Mouse (Mus musculus) kidney, embryonic 15.5 days (tissue): ENCODE measurements at regions not wholly inside any gene's neighbourhood (a gene's known extent, or its start where the extent isn't known, plus 50 kb on each side); places are given as distances from the start of the nearest gene placed in this dataset.
"Not testable (repeated sequence)": the region's sequence is repeated elsewhere in the genome, so short reads cannot be mapped to it uniquely, and the experiment has no call there.

Source experiments
- ATAC-seq: fragments of 200-750 bp; cut with Nextera tagmentation; replicated peaks from 2 replicates; pipeline ENCODE4 v1.8.0; 2017; ENCODE audit warnings: moderate TSS enrichment; ENCODE audit not compliant: low FRiP score
- H3K27ac ChIP-seq: fragments of 300-500 bp; sonication (generic); 2 replicates; pipeline ENCODE4 v1.5.1; 2015; ENCODE audit warnings: mild to moderate bottlenecking, inconsistent platforms
- H3K27me3 ChIP-seq: fragments of 300-500 bp; sonication (generic); 2 replicates; pipeline ENCODE4 v1.6.1; 2015; ENCODE audit warnings: inconsistent platforms
- H3K36me3 ChIP-seq: fragments of 300-500 bp; sonication (generic); 2 replicates; pipeline ENCODE4 v1.6.1; 2015; ENCODE audit warnings: inconsistent platforms
- H3K4me1 ChIP-seq: fragments of 300-500 bp; sonication (generic); 2 replicates; pipeline ENCODE4 v1.6.1; 2015; ENCODE audit warnings: inconsistent platforms
- H3K4me2 ChIP-seq: fragments of 300-500 bp; sonication (generic); 2 replicates; pipeline ENCODE4 v1.6.1; 2015; ENCODE audit warnings: moderate library complexity, mild to moderate bottlenecking, inconsistent platforms
- H3K4me3 ChIP-seq: fragments of 300-500 bp; sonication (generic); replicated peaks from 2 replicates; pipeline ENCODE4 v1.5.1; 2015; ENCODE audit warnings: mild to moderate bottlenecking, inconsistent platforms
- H3K9ac ChIP-seq: fragments of 300-500 bp; sonication (generic); 2 replicates; pipeline ENCODE4 v1.6.1; 2015; ENCODE audit warnings: mild to moderate bottlenecking, inconsistent platforms
- H3K9me3 ChIP-seq: fragments of 300-500 bp; sonication (generic); replicated peaks from 2 replicates; pipeline ENCODE4 v1.6.1; 2016; ENCODE audit warnings: inconsistent platforms
- WGBS: fragments of 180-500 bp; shearing (Covaris S2); methylation state at CpG from one replicate; pipeline ENCODE4 v1.1.7; 2015; ENCODE audit warnings: mixed read lengths; 5-methylcytosine and 5-hydroxymethylcytosine counted together

- H3K4me3 ChIP-seq = no peak overlapping the region
- no peaks in the 10 kb centered on the region for H3K9me3 ChIP-seq
- WGBS = 77% methylated on average over 5 of the region's 5 CpGs
- no peaks in the 10 kb centered on the region for H3K4me1 ChIP-seq
- ATAC-seq = no peak
- H3K27me3 ChIP-seq = no peaks in the 10 kb centered on the region
- no peaks in the 10 kb centered on the region for H3K36me3 ChIP-seq
- H3K9ac ChIP-seq = no peak overlapping the region
- H3K4me2 ChIP-seq = no peak overlapping the region
- no peak overlapping the region for H3K27ac ChIP-seq
Observed at GRCm38 (mm10) chr1:47278321-47279020, 385.8 kb upstream of the Slc39a10 start.

- H3K27me3 ChIP-seq = no peaks in the 10 kb centered on the region
- 38% methylated on average over 2 of the region's 2 CpGs for WGBS
- H3K9ac ChIP-seq = no peak overlapping the region
- no peak for ATAC-seq
- no peak overlapping the region for H3K4me3 ChIP-seq
- no peaks in the 10 kb centered on the region for H3K9me3 ChIP-seq
- H3K36me3 ChIP-seq = no peaks in the 10 kb centered on the region
- no peaks in the 10 kb centered on the region for H3K4me1 ChIP-seq
- no peak overlapping the region for H3K27ac ChIP-seq
- no peak overlapping the region for H3K4me2 ChIP-seq
Observed at GRCm38 (mm10) chr1:47277839-47278238, 385.2 kb upstream of the Slc39a10 start.

- H3K9ac ChIP-seq = no peak overlapping the region
- H3K4me1 ChIP-seq = no peaks in the 10 kb centered on the region
- H3K27ac ChIP-seq = no peak overlapping the region
- no peaks in the 10 kb centered on the region for H3K9me3 ChIP-seq
- ATAC-seq = no peak
- no peaks in the 10 kb centered on the region for H3K27me3 ChIP-seq
- H3K4me2 ChIP-seq = no peak overlapping the region
- no peaks in the 10 kb centered on the region for H3K36me3 ChIP-seq
- H3K4me3 ChIP-seq = no peak overlapping the region
Observed at GRCm38 (mm10) chr1:47272131-47272530, 379.5 kb upstream of the Slc39a10 start.

- no peaks in the 10 kb centered on the region for H3K36me3 ChIP-seq
- ATAC-seq = no peak
- WGBS = 55% methylated on average over 1 of the region's 1 CpGs
- H3K4me1 ChIP-seq = no peaks in the 10 kb centered on the region
- no peak overlapping the region for H3K9ac ChIP-seq
- no peak overlapping the region for H3K4me2 ChIP-seq
- no peaks in the 10 kb centered on the region for H3K27me3 ChIP-seq
- H3K27ac ChIP-seq = no peak overlapping the region
- no peak overlapping the region for H3K4me3 ChIP-seq
- no peaks in the 10 kb centered on the region for H3K9me3 ChIP-seq
Observed at GRCm38 (mm10) chr1:47263611-47264010, 371.0 kb upstream of the Slc39a10 start.

- Histone ChIP-seq H3K36me3 (no peaks in the 10 kb centered on the region), H3K9ac (no peak overlapping the region), H3K4me3 (no peak overlapping the region), H3K27me3 (no peaks in the 10 kb centered on the region), H3K4me1 (no peaks in the 10 kb centered on the region), H3K27ac (no peak overlapping the region), H3K9me3 (no peaks in the 10 kb centered on the region), H3K4me2 (no peak overlapping the region)
- ATAC-seq = no peak
- 76% methylated on average over 3 of the region's 3 CpGs for WGBS
Observed at GRCm38 (mm10) chr1:47261505-47262130, 369.0 kb upstream of the Slc39a10 start.

GRCm38 (mm10) chr1:47250706-47251105 is 358.1 kb upstream of the Slc39a10 start:
- not testable (repeated sequence) for ATAC-seq, H3K36me3 ChIP-seq, H3K4me3 ChIP-seq, H3K4me2 ChIP-seq, H3K27me3 ChIP-seq, H3K4me1 ChIP-seq, H3K9me3 ChIP-seq, H3K27ac ChIP-seq, H3K9ac ChIP-seq
- 87% methylated on average over 13 of the region's 13 CpGs for WGBS

GRCm38 (mm10) chr1:47217088-47217487 is 324.4 kb upstream of the Slc39a10 start:
- no peak overlapping the region for H3K4me2 ChIP-seq
- no peaks in the 10 kb centered on the region for H3K4me1 ChIP-seq
- WGBS = 71% methylated on average over 2 of the region's 2 CpGs
- no peak overlapping the region for H3K4me3 ChIP-seq
- no peak for ATAC-seq
- no peaks in the 10 kb centered on the region for H3K36me3 ChIP-seq
- H3K9me3 ChIP-seq = no peaks in the 10 kb centered on the region
- no peaks in the 10 kb centered on the region for H3K27me3 ChIP-seq
- no peak overlapping the region for H3K9ac ChIP-seq
- H3K27ac ChIP-seq = no peak overlapping the region

GRCm38 (mm10) chr1:47216419-47217002 is 323.9 kb upstream of the Slc39a10 start:
- no peak overlapping the region for H3K27ac ChIP-seq
- H3K9me3 ChIP-seq = no peaks in the 10 kb centered on the region
- ATAC-seq = no peak
- 76% methylated on average over 2 of the region's 2 CpGs for WGBS
- H3K4me2 ChIP-seq = no peak overlapping the region
- H3K9ac ChIP-seq = no peak overlapping the region
- H3K4me3 ChIP-seq = no peak overlapping the region
- no peaks in the 10 kb centered on the region for H3K36me3 ChIP-seq
- no peaks in the 10 kb centered on the region for H3K27me3 ChIP-seq
- no peaks in the 10 kb centered on the region for H3K4me1 ChIP-seq

GRCm38 (mm10) chr1:47213476-47213875 is 320.8 kb upstream of the Slc39a10 start:
- Histone ChIP-seq H3K4me2 (no peak overlapping the region), H3K27me3 (no peaks in the 10 kb centered on the region), H3K4me3 (no peak overlapping the region), H3K9ac (no peak overlapping the region), H3K4me1 (no peaks in the 10 kb centered on the region), H3K27ac (no peak overlapping the region), H3K9me3 (no peaks in the 10 kb centered on the region), H3K36me3 (no peaks in the 10 kb centered on the region)
- no peak for ATAC-seq
- WGBS = 89% methylated on average over 5 of the region's 5 CpGs

- no peak overlapping the region for H3K9ac ChIP-seq
- no peaks in the 10 kb centered on the region for H3K27me3 ChIP-seq
- no peaks in the 10 kb centered on the region for H3K9me3 ChIP-seq
- no peak overlapping the region for H3K4me3 ChIP-seq
- ATAC-seq = no peak
- WGBS = 82% methylated on average over 4 of the region's 4 CpGs
- H3K4me1 ChIP-seq = no peaks in the 10 kb centered on the region
- no peak overlapping the region for H3K4me2 ChIP-seq
- H3K36me3 ChIP-seq = no peaks in the 10 kb centered on the region
- no peak overlapping the region for H3K27ac ChIP-seq
Observed at GRCm38 (mm10) chr1:47193001-47193400, 300.3 kb upstream of the Slc39a10 start.

- H3K36me3 ChIP-seq = no peaks in the 10 kb centered on the region
- no peaks in the 10 kb centered on the region for H3K9me3 ChIP-seq
- H3K27ac ChIP-seq = 0 out of 2 replicates have a peak overlapping the region, but pooled peaks have one; percentile 24
- no peaks in the 10 kb centered on the region for H3K27me3 ChIP-seq
- no peak overlapping the region for H3K4me3 ChIP-seq
- H3K4me2 ChIP-seq = no peak overlapping the region
- no peaks in the 10 kb centered on the region for H3K4me1 ChIP-seq
- 67% methylated on average over 3 of the region's 3 CpGs for WGBS
- no peak overlapping the region for H3K9ac ChIP-seq
- ATAC-seq = no peak
Observed at GRCm38 (mm10) chr1:47164417-47164816, 271.8 kb upstream of the Slc39a10 start.

GRCm38 (mm10) chr1:47163808-47164410 is 271.3 kb upstream of the Slc39a10 start:
- H3K9me3 ChIP-seq = no peaks in the 10 kb centered on the region
- no peak overlapping the region for H3K4me3 ChIP-seq
- H3K36me3 ChIP-seq = no peaks in the 10 kb centered on the region
- no peak overlapping the region for H3K4me2 ChIP-seq
- no peak overlapping the region for H3K9ac ChIP-seq
- H3K27me3 ChIP-seq = no peaks in the 10 kb centered on the region
- ATAC-seq = no peak
- WGBS = 84% methylated on average over 1 of the region's 1 CpGs
- no peak overlapping the region for H3K27ac ChIP-seq
- no peaks in the 10 kb centered on the region for H3K4me1 ChIP-seq
